Mouse (Mus musculus): Measurements from ENCODE around the gene Npr1. TPM values are rescaled to one million over a fixed set of nuclear protein-coding genes. Genes with fewer than 3 reads are reported as not detected.

Npr1 gene
- polyA plus RNA-seq, 1 experiment from 2014 or later, result 3.2 TPM

- peak; percentile 31; the same call in 1 of the 2 replicates for ATAC-seq
- H3K4me3 ChIP-seq (ENCODE audit: low read length), result peak overlapping the region; percentile 85
- peak overlapping the region; percentile 98 for H3K9ac ChIP-seq (ENCODE audit: low read depth, low read length)
- peaks cover 15% of the 10 kb centered on the region for H3K36me3 ChIP-seq (ENCODE audit: control insufficient read depth, insufficient read depth, low read length)
- peak overlapping the region; percentile 97 for H3K27ac ChIP-seq (ENCODE audit: low read depth, low read length)
- peaks cover 9% of the 10 kb centered on the region for H3K27me3 ChIP-seq (replicated peaks; ENCODE audit: control insufficient read depth, insufficient read depth, low read length)
- H3K9me3 ChIP-seq (ENCODE audit: control insufficient read depth, low read length), result no peaks in the 10 kb centered on the region
- 1% methylated on average over 20 of the region's 20 CpGs for whole genome bisulfite sequencing
- H3K4me1 ChIP-seq (ENCODE audit: control insufficient read depth, insufficient read depth, low read depth, low read length), result peaks cover 17% of the 10 kb centered on the region
- H3K4me2 ChIP-seq (ENCODE audit: low read length), result peak overlapping the region; percentile 67
Observed at GRCm38 (mm10) chr3:90508287-90508949, 42.8 kb upstream of the Npr1 start.

GRCm38 (mm10) chr3:90506362-90506761 lies 40.7 kb upstream of the Npr1 start:
- ATAC-seq, result no peak

GRCm38 (mm10) chr3:90505216-90505615 lies 39.5 kb upstream of the Npr1 start:
- peaks cover 17% of the 10 kb centered on the region for H3K4me1 ChIP-seq (ENCODE audit: control insufficient read depth, insufficient read depth, low read depth, low read length)
- no peak for ATAC-seq
- peaks cover 34% of the 10 kb centered on the region for H3K36me3 ChIP-seq (ENCODE audit: control insufficient read depth, insufficient read depth, low read length)
- no peak overlapping the region for H3K9ac ChIP-seq (ENCODE audit: low read depth, low read length)
- no peaks in the 10 kb centered on the region for H3K9me3 ChIP-seq (ENCODE audit: control insufficient read depth, low read length)
- 97% methylated on average over 5 of the region's 5 CpGs for WGBS
- H3K27me3 ChIP-seq (replicated peaks; ENCODE audit: control insufficient read depth, insufficient read depth, low read length), result no peaks in the 10 kb centered on the region
- H3K4me3 ChIP-seq (ENCODE audit: low read length), result no peak overlapping the region
- no peak overlapping the region for H3K4me2 ChIP-seq (ENCODE audit: low read length)
- H3K27ac ChIP-seq (ENCODE audit: low read depth, low read length), result no peak overlapping the region

More at GRCm38 (mm10) chr3:90506362-90506761, 40.7 kb upstream of the Npr1 start:
- 94% methylated on average over 3 of the region's 3 CpGs for WGBS
- H3K36me3 ChIP-seq (ENCODE audit: control insufficient read depth, insufficient read depth, low read length), result peaks cover 30% of the 10 kb centered on the region
- H3K27me3 ChIP-seq (replicated peaks; ENCODE audit: control insufficient read depth, insufficient read depth, low read length), result no peaks in the 10 kb centered on the region
- no peaks in the 10 kb centered on the region for H3K9me3 ChIP-seq (ENCODE audit: control insufficient read depth, low read length)
- no peak overlapping the region for H3K4me3 ChIP-seq (ENCODE audit: low read length)
- no peak overlapping the region for H3K27ac ChIP-seq (ENCODE audit: low read depth, low read length)
- peaks cover 17% of the 10 kb centered on the region for H3K4me1 ChIP-seq (ENCODE audit: control insufficient read depth, insufficient read depth, low read depth, low read length)
- H3K4me2 ChIP-seq (ENCODE audit: low read length), result no peak overlapping the region
- H3K9ac ChIP-seq (ENCODE audit: low read depth, low read length), result no peak overlapping the region

GRCm38 (mm10) chr3:90503444-90503843 lies 37.8 kb upstream of the Npr1 start:
- WGBS, result 89% methylated on average over 4 of the region's 4 CpGs
- Histone ChIP-seq H3K4me1 (ENCODE audit: control insufficient read depth, insufficient read depth, low read depth, low read length) (peaks cover 17% of the 10 kb centered on the region), H3K36me3 (ENCODE audit: control insufficient read depth, insufficient read depth, low read length) (peaks cover 38% of the 10 kb centered on the region)

GRCm38 (mm10) chr3:90497597-90497996 lies 31.9 kb upstream of the Npr1 start:
- ATAC-seq, result no peak
- Histone ChIP-seq H3K4me2 (ENCODE audit: low read length) (no peak overlapping the region), H3K27me3 (replicated peaks; ENCODE audit: control insufficient read depth, insufficient read depth, low read length) (no peaks in the 10 kb centered on the region), H3K9ac (ENCODE audit: low read depth, low read length) (no peak overlapping the region), H3K27ac (ENCODE audit: low read depth, low read length) (no peak overlapping the region), H3K4me3 (ENCODE audit: low read length) (no peak overlapping the region), H3K36me3 (ENCODE audit: control insufficient read depth, insufficient read depth, low read length) (peaks cover 23% of the 10 kb centered on the region), H3K9me3 (ENCODE audit: control insufficient read depth, low read length) (no peaks in the 10 kb centered on the region), H3K4me1 (ENCODE audit: control insufficient read depth, insufficient read depth, low read depth, low read length) (no peaks in the 10 kb centered on the region)

More at GRCm38 (mm10) chr3:90503444-90503843, 37.8 kb upstream of the Npr1 start:
- Histone ChIP-seq H3K27ac (ENCODE audit: low read depth, low read length) (no peak overlapping the region), H3K27me3 (replicated peaks; ENCODE audit: control insufficient read depth, insufficient read depth, low read length) (no peaks in the 10 kb centered on the region), H3K4me3 (ENCODE audit: low read length) (no peak overlapping the region), H3K4me2 (ENCODE audit: low read length) (no peak overlapping the region), H3K9ac (ENCODE audit: low read depth, low read length) (no peak overlapping the region), H3K9me3 (ENCODE audit: control insufficient read depth, low read length) (no peaks in the 10 kb centered on the region)
- ATAC-seq, result no peak

GRCm38 (mm10) chr3:90495850-90496525 lies 30.3 kb upstream of the Npr1 start:
- Histone ChIP-seq H3K27me3 (replicated peaks; ENCODE audit: control insufficient read depth, insufficient read depth, low read length) (no peaks in the 10 kb centered on the region), H3K9me3 (ENCODE audit: control insufficient read depth, low read length) (no peaks in the 10 kb centered on the region), H3K4me3 (ENCODE audit: low read length) (no peak overlapping the region), H3K4me2 (ENCODE audit: low read length) (no peak overlapping the region), H3K9ac (ENCODE audit: low read depth, low read length) (no peak overlapping the region), H3K27ac (ENCODE audit: low read depth, low read length) (no peak overlapping the region), H3K4me1 (ENCODE audit: control insufficient read depth, insufficient read depth, low read depth, low read length) (no peaks in the 10 kb centered on the region), H3K36me3 (ENCODE audit: control insufficient read depth, insufficient read depth, low read length) (peaks cover 11% of the 10 kb centered on the region)
- no peak for ATAC-seq
- 90% methylated on average over 7 of the region's 7 CpGs for WGBS

GRCm38 (mm10) chr3:90493831-90494540 lies 28.3 kb upstream of the Npr1 start:
- no peak overlapping the region for H3K4me2 ChIP-seq (ENCODE audit: low read length)
- no peak overlapping the region for H3K9ac ChIP-seq (ENCODE audit: low read depth, low read length)
- no peak for ATAC-seq
- WGBS, result 71% methylated on average over 4 of the region's 4 CpGs
- no peak overlapping the region for H3K4me3 ChIP-seq (ENCODE audit: low read length)
- no peaks in the 10 kb centered on the region for H3K9me3 ChIP-seq (ENCODE audit: control insufficient read depth, low read length)
- peaks cover 7% of the 10 kb centered on the region for H3K4me1 ChIP-seq (ENCODE audit: control insufficient read depth, insufficient read depth, low read depth, low read length)
- H3K36me3 ChIP-seq (ENCODE audit: control insufficient read depth, insufficient read depth, low read length), result peaks cover 9% of the 10 kb centered on the region; the same call in 1 of the 2 replicates
- no peaks in the 10 kb centered on the region for H3K27me3 ChIP-seq (replicated peaks; ENCODE audit: control insufficient read depth, insufficient read depth, low read length)
- no peak overlapping the region for H3K27ac ChIP-seq (ENCODE audit: low read depth, low read length)

- WGBS, result 30% methylated on average over 2 of the region's 2 CpGs
- no peak for ATAC-seq
- H3K27me3 ChIP-seq (replicated peaks; ENCODE audit: control insufficient read depth, insufficient read depth, low read length), result no peaks in the 10 kb centered on the region
- H3K4me2 ChIP-seq (ENCODE audit: low read length), result no peak overlapping the region
- no peaks in the 10 kb centered on the region for H3K9me3 ChIP-seq (ENCODE audit: control insufficient read depth, low read length)
- no peak overlapping the region for H3K27ac ChIP-seq (ENCODE audit: low read depth, low read length)
- H3K9ac ChIP-seq (ENCODE audit: low read depth, low read length), result no peak overlapping the region
- no peak overlapping the region for H3K4me3 ChIP-seq (ENCODE audit: low read length)
- peaks cover 7% of the 10 kb centered on the region for H3K4me1 ChIP-seq (ENCODE audit: control insufficient read depth, insufficient read depth, low read depth, low read length)
- peaks cover 16% of the 10 kb centered on the region for H3K36me3 ChIP-seq (ENCODE audit: control insufficient read depth, insufficient read depth, low read length)
Observed at GRCm38 (mm10) chr3:90491350-90491749, 25.7 kb upstream of the Npr1 start.

- Histone ChIP-seq H3K36me3 (ENCODE audit: control insufficient read depth, insufficient read depth, low read length) (peaks cover 21% of the 10 kb centered on the region), H3K27ac (ENCODE audit: low read depth, low read length) (peak within 1 kb of the TSS; percentile 85), H3K27me3 (replicated peaks; ENCODE audit: control insufficient read depth, insufficient read depth, low read length) (no peaks in the 10 kb centered on the region), H3K4me2 (ENCODE audit: low read length) (peak within 1 kb of the TSS; percentile 81), H3K4me3 (ENCODE audit: low read length) (peak within 1 kb of the TSS; percentile 89), H3K9ac (ENCODE audit: low read depth, low read length) (peak within 1 kb of the TSS; percentile 93), H3K4me1 (ENCODE audit: control insufficient read depth, insufficient read depth, low read depth, low read length) (peaks cover 7% of the 10 kb centered on the region), H3K9me3 (ENCODE audit: control insufficient read depth, low read length) (no peaks in the 10 kb centered on the region)
- WGBS, result under 1% methylated on average over 37 of the region's 37 CpGs
- peak; percentile 98 for ATAC-seq
Observed at GRCm38 (mm10) chr3:90490696-90491256, 25.1 kb upstream of the Npr1 start, which contains the start of gene Snapin. Gene Snapin, minus strand, starts transcription at chr3:90491033.
